Mouse (Mus musculus) CH12.LX (cell line): ENCODE measurements at regions not wholly inside any gene's neighbourhood (a gene's known extent, or its start where the extent isn't known, plus 50 kb on each side); places are given as distances from the start of the nearest gene placed in this dataset.
"Not testable (repeated sequence)": the region's sequence is repeated elsewhere in the genome, so short reads cannot be mapped to it uniquely, and the experiment has no call there.

Source experiments
- DNase-seq: peaks from one replicate; pipeline ENCODE4 v3.0.0-alpha.2; 2013; ENCODE audit errors: extremely low read depth
- H3K27ac ChIP-seq: 2 replicates; pipeline ENCODE4 v1.5.1; 2012; ENCODE audit warnings: low read depth, mild to moderate bottlenecking, control low read depth, moderate library complexity; ENCODE audit not compliant: insufficient read depth
- H3K27me3 ChIP-seq: replicated peaks from 2 replicates; pipeline ENCODE3; 2012; ENCODE audit warnings: inconsistent platforms
- H3K36me3 ChIP-seq, 2 experiments: replicated peaks in 1 of 2; 2 replicates each; pipeline versions ENCODE3 to v1.6.1; 2012; ENCODE audit warnings: inconsistent platforms in 1 of 2, low read length in 1 of 2, mild to moderate bottlenecking in 1 of 2, mixed read lengths in 1 of 2, moderate library complexity in 1 of 2; ENCODE audit not compliant: control insufficient read depth in 1 of 2, insufficient read depth in 1 of 2
- H3K4me1 ChIP-seq, 2 experiments: 2 replicates each; pipeline ENCODE4 v1.6.1; 2012; ENCODE audit warnings: inconsistent platforms in 1 of 2, moderate library complexity in 1 of 2; ENCODE audit not compliant: insufficient read depth in 2 of 2, control insufficient read depth in 1 of 2
- H3K4me2 ChIP-seq: 2 replicates; pipeline ENCODE4 v1.6.1; 2012; ENCODE audit warnings: low read depth, mild to moderate bottlenecking, control low read depth; ENCODE audit not compliant: poor library complexity, insufficient read depth, severe bottlenecking
- H3K4me3 ChIP-seq, 3 experiments: fragments of 150-350 bp in 1 of 3; sonication (generic) in 1 of 3; replicated peaks in 1 of 3; 2 replicates each; pipeline versions ENCODE3 to v1.5.1; 2011 to 2012; ENCODE audit warnings: low read depth in 2 of 3, low read length in 2 of 3, mild to moderate bottlenecking in 2 of 3, moderate library complexity in 2 of 3, control low read depth in 1 of 3, improper control_type of control experiment in 1 of 3, inconsistent platforms in 1 of 3, mixed read lengths in 1 of 3; ENCODE audit not compliant: poor library complexity in 1 of 3
- H3K79me2 ChIP-seq: replicated peaks from 2 replicates; pipeline ENCODE4 v1.6.1; 2012; ENCODE audit warnings: mild to moderate bottlenecking, moderate library complexity; ENCODE audit not compliant: control insufficient read depth, poor library complexity, insufficient read depth, severe bottlenecking; ENCODE audit errors: extremely low read depth
- H3K9ac ChIP-seq: 2 replicates; pipeline ENCODE4 v1.6.1; 2012; ENCODE audit warnings: low read depth, mild to moderate bottlenecking, control low read depth, moderate library complexity; ENCODE audit not compliant: insufficient read depth
- H3K9me3 ChIP-seq: replicated peaks from 2 replicates; pipeline ENCODE3; 2012; ENCODE audit warnings: low read length, inconsistent platforms, mixed read lengths
- CHD1 ChIP-seq: IDR thresholded peaks from 2 replicates; pipeline ENCODE4 v1.6.1; 2012; ENCODE audit warnings: low read depth, low read length, improper control_type of control experiment, inconsistent platforms
- ELF1 ChIP-seq: IDR thresholded peaks from 2 replicates; pipeline ENCODE4 v1.6.1; 2014; ENCODE audit warnings: low read depth, mild to moderate bottlenecking, inconsistent platforms, low read length, improper control_type of control experiment
- ETS1 ChIP-seq: conservative IDR thresholded peaks from 2 replicates; pipeline ENCODE4 v1.6.1; 2012; ENCODE audit warnings: low read depth, mild to moderate bottlenecking, inconsistent platforms, low read length, improper control_type of control experiment, moderate library complexity
- GABPA ChIP-seq: IDR thresholded peaks from 2 replicates; pipeline ENCODE4 v1.6.1; 2012; ENCODE audit warnings: low read depth, low read length, improper control_type of control experiment, inconsistent platforms; ENCODE audit not compliant: insufficient replicate concordance
- HCFC1 ChIP-seq: IDR thresholded peaks from 2 replicates; pipeline ENCODE4 v1.6.1; 2012; ENCODE audit warnings: low read depth, mild to moderate bottlenecking, inconsistent platforms, low read length, improper control_type of control experiment
- JUND ChIP-seq: conservative IDR thresholded peaks from 2 replicates; pipeline ENCODE4 v1.6.1; 2011; ENCODE audit warnings: low read depth, low read length, improper control_type of control experiment
- MAX ChIP-seq: IDR thresholded peaks from 2 replicates; pipeline ENCODE4 v1.6.1; 2011; ENCODE audit warnings: low read length, improper control_type of control experiment
- NRF1 ChIP-seq: IDR thresholded peaks from 2 replicates; pipeline ENCODE4 v1.6.1; 2014; ENCODE audit warnings: low read depth, mild to moderate bottlenecking, inconsistent platforms, low read length, improper control_type of control experiment, moderate library complexity
- POLR2A ChIP-seq: IDR thresholded peaks from 2 replicates; pipeline ENCODE4 v1.6.1; 2011; ENCODE audit warnings: low read depth, mild to moderate bottlenecking, improper control_type of control experiment, low read length
- TCF12 ChIP-seq: IDR thresholded peaks from 2 replicates; pipeline ENCODE4 v1.6.1; 2014; ENCODE audit warnings: low read depth, mild to moderate bottlenecking, inconsistent platforms, low read length, improper control_type of control experiment
- dilution Hi-C: fragments of 300-500 bp; cut with MboI; formaldehyde crosslinking; loops from 2 replicates; pipeline ENCODE4 v1.14.3; 2020; ENCODE audit warnings: low sequenced_read_pairs; ENCODE audit not compliant: extremely low pct_unique_long_range_greater_than_20kb, extremely low pct_ligation_motif_present
- in situ Hi-C: fragments of 300-500 bp; cut with MboI; formaldehyde crosslinking; loops from 3 replicates; pipeline ENCODE4 v1.14.3; 2019; ENCODE audit warnings: low sequenced_read_pairs, low pct_ligation_motif_present, low pct_unique_long_range_greater_than_20kb, mixed read lengths

DNA sequence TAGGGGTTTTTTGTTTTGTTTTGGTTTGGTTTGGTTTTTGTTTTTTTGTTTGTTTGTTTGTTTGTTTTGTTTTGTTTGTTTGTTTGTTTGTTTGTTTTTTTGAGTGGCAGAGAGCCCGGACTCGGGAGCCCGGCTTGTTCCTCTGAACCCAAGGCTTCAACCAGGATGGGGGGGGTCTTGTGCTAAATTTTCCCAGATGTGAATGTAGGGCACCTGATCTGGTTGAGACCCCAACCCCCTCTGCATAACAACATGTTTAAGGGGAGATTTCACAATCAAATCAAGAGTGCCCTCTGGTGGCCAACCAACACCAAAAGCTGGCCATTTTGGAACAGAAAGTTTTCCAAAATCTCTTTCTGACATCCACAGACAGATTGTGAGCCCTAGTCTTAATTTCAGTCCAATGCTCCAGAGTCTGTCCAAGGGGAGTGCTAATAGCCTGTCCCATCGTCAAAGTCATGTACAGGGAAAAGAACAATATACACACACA is 99.2 kb downstream of the Aasdhppt start (continued):
- no peak for TF ChIP-seq CHD1
- no peak for TF ChIP-seq NRF1
- TF ChIP-seq HCFC1 = no peak
- no peak for TF ChIP-seq POLR2A
- no peak for TF ChIP-seq TCF12
- no peak for TF ChIP-seq MAX
- TF ChIP-seq ETS1 = no peak
- no peak for TF ChIP-seq GABPA
- TF ChIP-seq JUND = no peak
- no peak for TF ChIP-seq ELF1
- TF ChIP-seq, all 38 proteins: peak for 4

- H3K4me1 ChIP-seq, H3K36me3 ChIP-seq, in situ Hi-C loops, DNase-seq, H3K27ac ChIP-seq, H3K9ac ChIP-seq, H3K4me2 ChIP-seq, H3K27me3 ChIP-seq, H3K9me3 ChIP-seq, dilution Hi-C loops, H3K79me2 ChIP-seq, H3K4me3 ChIP-seq: not testable (repeated sequence)
Observed at GRCm38 (mm10) chr9:4192737-4193136, 116.5 kb downstream of the Aasdhppt start.

GRCm38 (mm10) chr9:4156011-4156410 is 153.3 kb downstream of the Aasdhppt start:
- H3K4me3 ChIP-seq, H3K4me2 ChIP-seq, H3K27me3 ChIP-seq, H3K79me2 ChIP-seq, DNase-seq, H3K27ac ChIP-seq, H3K9me3 ChIP-seq, H3K9ac ChIP-seq, H3K4me1 ChIP-seq, in situ Hi-C loops, H3K36me3 ChIP-seq, dilution Hi-C loops: not testable (repeated sequence)

DNA sequence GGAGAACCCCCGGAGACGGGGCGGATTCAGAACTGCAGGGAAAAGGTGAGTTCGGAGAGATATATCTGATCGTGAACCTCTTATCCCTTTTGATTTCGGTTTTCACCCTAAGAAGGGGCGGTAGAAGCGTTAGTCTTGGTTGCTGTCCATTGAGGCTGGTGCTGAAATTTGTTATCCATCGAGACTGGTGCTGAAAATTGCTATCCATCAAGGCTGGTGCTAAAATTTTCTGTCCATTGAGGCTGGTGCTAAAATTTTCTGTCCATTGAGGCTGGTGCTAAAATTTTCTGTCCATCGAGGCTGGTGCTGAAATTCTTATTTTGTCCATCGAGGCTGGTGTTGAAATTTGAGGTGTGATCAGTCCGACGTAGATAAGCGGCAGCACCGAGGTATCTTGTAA is 170.4 kb downstream of the Aasdhppt start:
- H3K79me2 ChIP-seq, in situ Hi-C loops, H3K4me2 ChIP-seq, H3K4me3 ChIP-seq, dilution Hi-C loops, H3K4me1 ChIP-seq, H3K36me3 ChIP-seq, H3K9me3 ChIP-seq, DNase-seq, H3K9ac ChIP-seq, H3K27ac ChIP-seq, H3K27me3 ChIP-seq: not testable (repeated sequence)
